Mouse (Mus musculus) thymus, postnatal 10 days (tissue): ENCODE data around the gene Wdr66.

Experiments
- DNase-seq, 2 experiments: peaks; one replicate each; pipeline ENCODE4 v3.0.0; 2021; ENCODE audit warnings: low spot score in 2 of 2

Wdr66 gene

DNA sequence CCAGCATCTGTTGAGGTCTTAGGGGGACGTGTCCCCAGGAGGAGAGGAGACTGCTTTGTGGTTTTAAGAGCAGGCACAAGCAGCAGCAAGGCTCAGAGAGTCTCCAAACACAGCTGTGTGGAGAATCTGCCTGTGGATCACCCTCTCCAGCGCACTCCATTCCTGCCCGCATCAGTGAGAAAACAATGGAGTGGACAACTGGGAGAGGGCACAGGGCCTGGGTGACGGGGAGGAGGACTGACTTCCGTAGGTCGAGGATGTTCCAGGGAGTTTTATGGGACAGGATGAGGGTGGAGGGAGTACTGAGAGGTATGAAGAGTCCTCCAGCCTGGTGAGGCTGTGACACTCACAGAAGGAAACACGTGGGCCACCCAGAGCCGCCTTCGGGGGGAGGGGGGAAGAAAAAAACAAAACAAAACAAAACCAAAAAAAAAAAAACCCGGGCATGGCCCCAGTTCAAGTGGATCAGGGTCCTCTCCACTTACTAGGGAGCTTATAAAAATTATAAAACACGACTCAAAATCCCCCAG lies 62.0 kb downstream of the Wdr66 start:
- peak; percentile 42 to 56 for DNase-seq

DNA sequence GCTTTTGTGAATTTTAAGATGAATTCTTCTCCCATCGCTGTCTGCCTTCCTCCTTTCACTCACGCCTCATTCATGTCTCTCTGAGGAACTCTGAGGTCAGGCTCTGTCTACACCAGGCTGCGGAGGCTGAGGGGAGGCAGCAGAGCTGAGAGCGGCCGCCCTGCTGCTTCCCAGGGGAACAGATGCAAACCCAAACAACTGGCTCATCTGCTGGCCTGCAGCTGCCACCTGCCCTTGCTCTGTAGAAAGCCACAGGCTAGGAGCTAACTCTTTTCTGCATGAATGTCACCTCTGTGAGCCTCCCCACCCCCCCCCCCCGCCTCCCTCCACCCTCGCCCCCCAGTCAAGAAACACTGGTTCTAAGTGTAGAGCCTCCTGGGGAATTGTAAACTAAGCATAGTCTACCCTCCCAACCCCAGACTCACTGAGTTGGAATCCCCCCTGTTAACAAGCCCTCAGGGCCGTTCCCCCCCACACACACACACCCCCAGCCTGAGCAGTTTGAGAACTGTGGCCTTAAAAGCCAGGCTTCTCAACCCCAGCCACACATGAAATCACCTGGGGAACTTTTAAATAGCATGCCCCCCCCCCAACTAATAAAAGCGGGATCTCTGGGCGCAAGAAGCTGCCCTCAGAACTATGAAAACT lies 63.4 kb downstream of the Wdr66 start:
- peak; percentile 59 to 63 for DNase-seq

DNA sequence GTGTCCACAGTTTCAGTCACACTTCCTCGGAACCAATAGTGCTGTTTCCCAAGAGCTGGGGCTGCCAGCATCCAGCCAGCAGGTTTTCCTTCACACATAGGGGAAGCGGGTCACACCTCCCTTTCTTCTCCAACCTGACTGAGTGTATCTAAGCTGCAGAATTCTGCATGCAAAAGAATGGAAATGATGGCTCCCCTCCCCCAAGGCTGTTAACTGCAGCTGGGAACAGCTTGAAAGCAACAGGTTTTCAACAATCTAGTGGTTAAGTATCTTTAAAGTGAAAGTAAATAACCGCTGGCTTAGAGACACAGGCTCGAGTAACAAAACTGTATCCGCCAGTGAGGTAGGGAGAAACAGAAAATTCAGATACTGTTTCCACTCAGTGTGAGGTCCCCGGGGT lies 66.1 kb downstream of the Wdr66 start:
- DNase-seq = peak; percentile 31 to 51

DNA sequence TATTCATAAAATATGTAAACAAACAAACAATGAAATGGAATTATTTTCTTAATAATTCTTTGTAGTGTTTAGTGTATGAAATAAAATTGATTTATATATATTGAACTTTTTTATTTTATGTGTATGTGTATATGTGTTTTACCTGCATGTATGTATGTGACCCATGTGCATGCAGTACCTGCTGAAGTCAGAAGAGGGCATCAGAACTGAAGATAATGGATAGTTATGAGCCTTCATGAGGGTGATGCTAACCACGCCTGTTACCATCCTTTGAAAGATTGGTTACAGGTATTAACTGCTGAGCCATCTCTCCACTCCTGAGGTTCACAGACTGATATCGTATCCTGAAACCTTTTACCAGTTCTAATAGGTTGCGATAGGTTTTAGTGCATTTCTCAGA lies 68.2 kb downstream of the Wdr66 start:
- no peak for DNase-seq

DNA sequence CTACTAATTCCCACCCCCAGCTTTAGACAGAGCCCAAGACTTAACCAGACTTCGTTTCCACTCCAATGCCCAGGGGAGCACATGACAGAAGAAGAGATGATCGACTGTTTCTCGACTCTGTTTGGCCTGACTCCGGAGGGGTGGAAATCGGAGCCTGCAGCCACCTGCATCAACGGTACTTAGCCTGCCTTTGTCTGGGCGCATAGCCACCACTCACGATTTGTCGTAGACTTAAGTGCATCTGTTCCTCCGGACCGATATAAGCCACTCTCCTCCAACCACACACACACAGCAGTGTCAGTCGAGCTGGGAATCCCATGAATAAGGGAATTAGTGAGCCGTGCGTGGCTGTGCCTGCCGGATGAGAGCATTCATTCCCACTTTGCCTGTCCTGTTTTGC lies 72.3 kb downstream of the Wdr66 start:
- no peak for DNase-seq

DNA sequence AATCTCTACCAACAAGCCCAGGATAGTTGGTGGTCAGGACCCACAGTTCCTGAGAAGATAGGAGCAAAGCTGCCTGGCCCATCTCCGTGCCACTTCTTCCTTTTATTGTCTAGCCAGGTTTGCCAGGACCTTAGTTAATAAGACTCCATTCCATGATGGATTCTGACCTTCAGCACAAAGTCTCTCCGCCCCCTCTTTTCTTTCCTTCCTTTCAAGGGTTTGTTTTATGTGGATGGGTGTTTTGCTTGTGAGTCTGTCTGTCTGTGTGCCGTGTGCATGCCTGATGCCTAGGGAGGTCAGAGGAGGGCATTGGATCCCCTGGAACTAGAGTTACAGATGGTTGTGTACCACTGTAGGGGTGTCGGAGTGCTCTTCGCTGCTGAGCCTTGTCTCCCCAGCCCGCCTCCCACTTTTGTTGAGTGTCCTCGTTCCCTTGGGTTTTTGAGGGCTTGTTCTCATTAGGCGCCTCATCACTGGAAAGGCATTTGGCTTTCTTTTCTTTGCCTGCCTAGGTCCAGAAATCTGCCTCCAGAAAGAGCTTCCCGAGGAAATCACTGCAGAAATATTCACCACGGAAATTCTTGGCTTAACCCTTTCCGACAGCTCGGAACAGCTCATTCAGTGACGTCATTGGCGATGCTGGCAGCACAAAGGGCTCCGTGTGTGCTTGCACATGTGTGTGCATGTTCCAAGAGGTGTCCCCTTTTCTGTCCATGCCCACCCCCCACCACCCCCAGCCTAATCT lies 74.3 kb downstream of the Wdr66 start:
- no peak for DNase-seq

DNA sequence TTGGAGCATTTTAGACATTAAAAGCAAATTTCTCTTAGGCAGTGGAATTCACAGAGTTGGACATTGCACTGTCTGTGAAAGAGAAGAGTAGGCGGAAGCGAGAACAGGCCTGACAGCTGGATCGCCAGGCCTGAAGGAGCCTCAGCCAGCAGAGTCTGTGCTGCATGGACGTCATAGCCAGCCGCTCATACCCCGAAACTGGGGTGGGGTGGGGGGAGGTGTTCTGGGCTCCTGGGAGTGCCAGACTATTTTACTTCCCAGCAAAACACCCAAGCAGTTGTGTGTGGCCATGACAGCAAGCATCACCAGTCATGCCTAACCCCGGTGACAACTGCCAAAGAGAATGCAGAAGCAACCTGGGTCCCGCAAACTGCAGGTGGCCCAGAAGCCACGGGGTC lies 74.8 kb downstream of the Wdr66 start:
- no peak for DNase-seq

DNA sequence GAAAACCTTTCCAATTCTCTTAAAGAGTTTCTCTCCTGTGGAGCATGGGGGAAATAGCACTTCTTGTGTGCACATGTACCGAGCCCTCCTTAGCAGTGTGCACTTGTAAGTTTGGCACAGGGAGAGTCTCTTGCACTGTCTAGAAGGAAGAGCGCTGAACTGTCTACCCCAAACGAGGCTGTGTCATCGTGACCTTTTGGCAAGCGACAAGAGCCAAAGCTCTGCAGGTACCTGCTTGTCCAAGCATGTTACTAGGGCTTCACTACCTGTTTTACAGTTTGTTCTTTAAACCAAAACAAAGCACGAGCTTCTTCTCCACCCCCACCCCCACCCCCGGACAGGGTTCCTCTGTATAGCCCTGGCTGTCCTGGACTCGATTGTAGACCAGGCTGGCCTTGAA lies 75.8 kb downstream of the Wdr66 start:
- no peak for DNase-seq

DNA sequence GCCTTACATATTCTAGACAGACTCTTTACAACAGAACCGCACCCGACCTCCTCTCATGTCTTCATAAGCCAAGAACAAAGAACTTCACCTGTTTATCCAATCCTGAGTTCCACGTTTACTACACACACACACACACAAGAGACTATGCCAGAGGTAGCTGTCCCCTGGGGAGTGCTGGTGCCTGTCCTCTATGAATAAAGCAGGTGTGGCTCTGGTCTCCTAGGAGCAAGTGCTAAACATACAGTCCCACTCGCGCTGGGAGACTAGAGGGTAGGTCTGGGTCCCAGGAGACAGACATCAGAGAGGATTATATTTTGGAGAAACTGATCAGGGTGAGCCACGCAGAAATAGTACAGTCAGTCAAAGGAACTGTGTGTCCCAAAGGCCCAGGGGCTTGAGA lies 81.7 kb downstream of the Wdr66 start:
- no peak for DNase-seq

DNA sequence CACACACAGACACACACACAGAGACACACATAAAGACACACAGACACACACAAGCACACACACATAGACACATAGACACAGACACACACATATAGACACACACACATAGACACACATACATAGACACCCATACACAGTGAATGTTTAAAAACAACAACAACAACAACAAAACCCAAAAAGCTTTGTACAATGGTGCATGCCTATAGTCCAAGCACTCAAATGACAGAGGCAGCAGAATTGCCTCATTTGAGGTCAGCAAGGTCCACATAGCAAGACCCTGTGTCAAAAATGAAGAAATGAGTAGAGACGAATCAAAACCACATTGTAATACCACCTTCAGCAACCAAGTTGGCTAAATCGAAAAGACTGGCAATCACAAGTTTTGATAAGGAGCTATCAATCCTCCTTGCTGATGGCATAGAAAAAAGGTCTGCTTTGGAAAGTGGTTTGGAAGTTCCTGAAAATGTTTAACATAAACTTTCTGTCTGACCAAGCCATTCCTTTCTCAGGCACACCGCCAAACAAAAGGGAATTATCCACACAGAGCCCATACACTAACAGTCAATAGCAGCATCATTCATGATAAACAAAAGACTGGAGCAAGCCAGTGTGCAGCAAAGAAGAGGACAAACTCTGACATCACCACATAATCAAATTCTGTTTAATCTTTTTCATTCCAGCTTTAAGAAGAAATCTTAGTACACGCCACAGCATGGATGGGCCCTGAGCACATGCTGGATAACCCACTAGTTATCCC lies 84.5 kb downstream of the Wdr66 start:
- no peak for DNase-seq

DNA sequence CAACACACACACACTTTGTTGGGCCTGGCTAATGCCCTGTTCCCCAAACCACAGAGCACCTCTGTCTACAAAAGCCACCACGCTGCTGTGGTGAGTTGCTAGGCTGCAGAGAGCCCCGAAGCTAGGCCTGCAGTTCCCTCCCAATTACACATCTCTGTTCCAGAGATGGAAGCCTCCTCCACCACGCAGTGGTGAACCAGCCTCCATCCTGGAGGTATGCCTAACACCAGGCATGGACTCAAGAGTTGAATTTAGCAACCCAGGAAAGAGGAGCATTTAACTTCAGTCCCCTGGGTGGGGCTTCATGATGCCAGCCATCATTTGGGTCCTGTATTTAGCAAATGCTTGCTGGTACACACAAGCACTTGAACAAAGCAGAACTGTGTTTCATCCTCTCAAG lies 86.6 kb downstream of the Wdr66 start:
- DNase-seq = no peak

DNA sequence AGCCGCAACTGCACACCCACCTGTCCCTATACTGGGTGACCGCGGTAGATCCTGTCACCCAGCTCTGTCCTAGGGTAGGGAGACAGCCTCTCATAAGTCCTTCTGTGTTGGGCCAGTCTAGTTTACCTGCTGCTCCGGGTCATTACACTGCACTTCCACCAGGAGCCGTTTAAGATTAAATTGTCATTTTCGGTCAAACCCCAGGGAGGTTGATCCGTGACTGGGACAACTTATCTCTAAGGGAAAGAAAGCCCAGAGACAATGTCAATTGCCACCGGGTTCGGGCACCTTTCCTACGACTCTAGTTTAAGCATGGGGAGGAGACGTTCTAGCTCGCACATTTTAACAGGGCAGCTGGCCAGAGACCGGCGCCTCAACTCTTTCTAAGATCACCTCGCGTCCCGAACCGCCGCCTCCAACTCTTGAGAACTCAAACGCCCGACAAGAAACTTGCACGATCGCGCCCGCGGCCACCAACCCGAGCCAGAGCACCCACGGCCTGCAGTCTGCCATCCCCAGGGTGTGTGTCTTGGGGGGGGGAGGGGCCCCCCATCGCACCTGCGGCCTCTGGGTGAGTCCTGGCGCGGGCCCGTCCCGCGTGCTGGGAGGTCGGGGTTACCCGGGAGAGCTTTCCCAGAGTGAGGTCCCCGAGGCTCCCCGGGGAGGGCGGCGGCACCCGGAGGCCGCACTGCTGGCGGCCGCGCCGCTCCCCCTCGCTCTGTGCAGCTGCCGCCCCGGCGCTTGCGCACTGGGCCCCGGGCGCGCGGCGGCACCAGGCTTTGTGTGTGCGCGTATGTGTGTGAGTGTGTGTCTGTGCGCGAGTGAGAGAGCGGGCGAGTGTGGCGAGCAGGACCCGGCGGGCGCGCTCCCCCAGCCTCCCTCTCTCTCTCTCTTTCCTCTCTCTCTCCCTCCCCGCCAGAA lies 92.1 kb downstream of the Wdr66 start, which contains the start of gene Bcl7a:
Gene Bcl7a, plus strand, starts transcription at position 128 of the 921 bp plus-strand sequence.
- DNase-seq = peak; percentile 84 to 95

DNA sequence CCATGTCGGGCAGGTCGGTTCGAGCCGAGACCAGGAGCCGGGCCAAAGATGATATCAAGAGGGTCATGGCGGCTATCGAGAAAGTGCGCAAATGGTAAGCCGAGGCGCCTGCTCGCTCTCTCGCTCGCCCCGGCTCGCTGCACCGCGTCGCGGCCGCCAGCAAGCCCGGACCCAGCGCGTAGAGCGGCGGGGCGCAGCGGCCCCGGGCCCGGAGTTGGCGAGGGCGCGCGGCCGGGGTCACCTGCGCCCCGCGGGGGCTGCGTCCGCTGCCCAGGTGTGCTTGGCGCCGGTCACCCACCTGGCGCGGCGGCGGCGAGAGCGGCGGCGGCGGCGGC lies 92.7 kb downstream of the Wdr66 start:
- no peak for DNase-seq

DNA sequence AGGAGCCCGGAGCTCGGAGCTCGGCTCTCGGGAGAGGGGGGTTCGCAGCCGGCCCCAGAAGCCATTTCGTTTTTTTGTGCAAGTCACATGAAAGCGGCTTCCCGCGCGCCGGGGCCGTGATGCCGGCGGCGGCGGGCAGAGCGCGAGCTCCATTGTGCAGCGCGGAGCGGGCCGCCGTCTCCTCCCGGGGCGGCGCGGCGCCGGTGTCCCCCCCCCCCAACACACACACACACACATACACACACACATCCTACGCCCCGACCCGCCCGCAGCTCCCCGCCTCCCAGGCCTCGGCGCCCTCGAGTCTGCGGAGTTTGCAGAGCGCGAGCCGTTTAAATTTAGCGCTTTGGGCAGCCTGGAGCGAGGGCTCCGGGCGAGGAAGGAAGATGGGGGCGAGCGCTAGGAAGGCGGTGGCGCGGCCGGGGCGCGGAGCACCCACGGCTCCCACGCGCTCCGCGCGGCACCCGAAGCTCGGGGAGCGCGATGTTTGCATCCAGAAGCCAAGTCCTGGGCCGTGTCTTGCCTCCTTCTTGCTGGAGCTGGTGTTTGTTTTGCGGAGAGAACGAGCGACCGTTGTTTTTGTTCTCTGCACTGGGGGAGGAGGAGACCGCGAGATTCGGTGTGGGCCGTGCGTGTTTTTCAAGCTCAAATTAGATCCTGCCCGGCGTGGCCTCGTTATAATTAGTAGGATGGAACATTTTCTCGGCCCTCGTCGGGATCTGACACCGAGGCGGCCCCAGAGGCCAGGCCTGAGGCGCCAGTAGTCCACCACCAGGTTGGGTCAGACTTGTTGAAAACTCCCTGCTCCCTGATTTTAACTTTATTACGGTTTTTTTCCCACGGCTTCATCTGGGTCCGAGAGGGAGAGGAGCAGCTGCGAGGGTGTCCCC lies 93.3 kb downstream of the Wdr66 start:
- peak; percentile 51 to 67 for DNase-seq

DNA sequence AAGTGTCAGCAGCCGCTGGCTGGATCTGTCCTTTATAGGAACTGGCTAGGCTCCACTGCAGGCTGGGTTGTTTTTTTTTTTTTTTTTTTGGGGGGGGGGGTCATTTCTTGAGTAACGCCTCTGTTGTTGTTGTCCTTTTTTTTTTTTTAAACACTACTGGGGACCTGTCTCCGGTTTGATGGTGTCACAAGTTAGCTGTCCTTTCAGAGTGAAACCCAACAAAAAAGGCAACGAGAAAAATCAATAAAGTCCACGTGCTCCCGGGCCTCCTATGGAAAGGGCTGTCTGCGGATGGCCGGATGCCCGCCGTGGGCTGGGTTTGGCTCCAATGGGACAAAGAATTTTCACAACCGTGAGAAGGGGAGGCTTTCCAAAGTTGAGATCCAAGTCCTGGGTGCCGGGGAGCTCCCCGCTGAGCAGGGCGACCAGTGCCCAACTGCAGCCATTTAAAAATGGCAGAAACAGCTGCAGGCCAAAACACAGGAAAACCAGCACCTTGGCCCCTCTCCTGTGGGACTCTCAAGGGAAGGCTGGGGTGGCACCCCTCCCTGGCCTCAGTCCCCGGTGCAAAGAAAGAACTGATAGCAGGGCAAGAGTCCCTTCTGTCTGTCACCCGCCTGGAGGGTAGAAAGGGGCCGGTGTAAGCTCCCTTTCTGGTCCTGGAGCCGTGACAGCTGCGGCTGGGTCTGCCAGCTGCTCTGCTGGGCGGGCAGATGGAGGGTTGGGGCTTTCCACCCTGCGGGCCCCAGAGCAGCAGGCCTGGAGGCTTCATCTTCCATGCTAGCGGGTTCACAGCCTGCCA lies 94.2 kb downstream of the Wdr66 start:
- peak; percentile 68 to 71 for DNase-seq

DNA sequence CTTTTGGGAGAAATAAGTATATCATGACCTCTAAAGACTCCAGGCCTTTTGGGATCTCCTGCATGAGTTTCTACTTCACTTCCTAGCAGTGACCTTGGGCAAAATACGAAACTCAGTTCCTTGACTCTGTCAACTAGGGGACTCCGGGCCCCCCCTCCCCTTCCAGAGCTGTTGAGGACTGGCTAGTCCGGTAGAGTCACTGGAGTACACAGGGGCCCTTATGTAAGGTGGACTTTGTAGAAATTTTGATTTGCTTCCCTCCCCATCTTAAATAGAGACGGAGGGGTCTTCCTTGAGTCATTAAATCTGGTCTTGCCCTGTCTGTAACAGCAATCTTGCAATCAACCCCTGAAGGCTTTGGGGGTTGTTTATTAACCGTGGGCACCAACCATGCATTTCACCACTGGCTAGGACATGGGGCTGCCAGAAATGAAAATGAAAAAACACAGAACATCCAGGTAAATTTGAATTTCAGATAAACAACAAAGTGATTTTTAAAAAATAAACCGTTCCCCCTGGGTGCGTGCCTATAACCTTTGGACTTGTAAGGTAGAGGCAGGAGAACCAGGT lies 94.9 kb downstream of the Wdr66 start:
- no peak for DNase-seq

DNA sequence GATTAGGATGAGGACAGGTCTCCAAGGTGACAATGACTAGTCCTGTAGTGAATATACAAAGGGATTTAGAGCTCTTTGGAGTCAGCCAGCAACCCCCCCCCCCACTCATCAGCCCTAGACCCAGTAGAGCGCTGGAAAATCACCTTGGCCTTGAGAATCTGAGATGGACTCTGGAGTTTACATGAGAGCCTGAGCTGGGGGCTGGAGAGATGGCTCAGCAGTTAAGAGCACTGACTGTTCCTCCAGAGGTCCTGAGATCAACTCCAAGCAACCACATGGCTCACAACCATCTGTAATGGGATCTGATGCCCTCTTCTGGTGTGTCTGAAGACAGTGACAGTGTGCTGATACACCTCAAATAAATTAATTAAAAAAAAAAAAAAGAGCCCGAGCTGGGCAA lies 96.1 kb downstream of the Wdr66 start:
- no peak for DNase-seq

DNA sequence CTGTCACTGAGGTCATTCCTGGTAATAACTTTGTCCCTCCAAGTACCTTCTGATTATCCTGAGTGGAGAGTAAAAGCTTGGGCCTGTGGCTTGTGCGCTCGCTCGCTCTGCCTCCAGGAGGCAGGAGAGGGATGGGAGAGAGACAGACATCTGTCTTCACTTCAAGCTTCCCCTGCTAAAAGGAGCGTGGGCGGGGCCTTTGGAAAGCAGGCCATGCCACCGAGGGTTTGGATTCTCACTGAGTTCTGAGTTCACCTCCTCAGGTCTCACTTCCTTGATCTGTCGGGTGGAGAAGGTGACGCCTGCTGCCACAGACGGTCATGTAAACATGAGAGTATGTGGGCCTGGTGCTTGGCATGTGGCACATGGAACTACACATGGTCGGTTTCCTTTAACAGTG lies 98.5 kb downstream of the Wdr66 start:
- peak; percentile 26 to 41 for DNase-seq

DNA sequence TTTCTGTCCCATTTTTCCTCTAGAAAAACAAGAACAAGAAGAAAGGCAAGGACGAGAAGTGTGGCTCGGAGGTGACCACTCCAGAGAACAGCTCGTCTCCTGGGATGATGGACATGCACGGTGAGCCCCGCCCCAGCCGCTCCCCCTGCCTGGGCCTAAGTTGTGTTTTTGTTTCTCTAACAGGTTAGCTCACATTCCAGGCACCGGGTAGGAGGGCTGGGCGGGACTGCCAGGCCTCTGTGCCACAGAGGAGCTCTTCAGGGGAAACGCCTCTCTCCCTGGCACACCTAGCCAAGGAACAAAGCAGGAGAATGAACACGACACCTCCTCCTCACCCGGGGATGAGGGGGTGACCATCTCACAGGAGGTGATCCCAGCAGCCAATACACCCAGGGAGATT lies 104.0 kb downstream of the Wdr66 start:
- DNase-seq = no peak
